Mouse (Mus musculus) limb, embryonic 12.5 days (tissue): Measurements from ENCODE around the gene Entpd2. TPM values are rescaled to one million over a fixed set of nuclear protein-coding genes. Genes with fewer than 3 reads are reported as not detected.

ENCODE experiments used
- ATAC-seq: fragments of 200-750 bp; cut with Nextera tagmentation; 2 replicates; pipeline ENCODE4 v1.8.0; 2017; ENCODE audit warnings: low read depth, moderate TSS enrichment; ENCODE audit not compliant: insufficient number of reproducible peaks, insufficient read depth, low FRiP score, low TSS enrichment
- H3K27ac ChIP-seq: fragments of 300-500 bp; sonication (generic); 2 replicates; pipeline ENCODE4 v1.5.1; 2016; ENCODE audit warnings: mild to moderate bottlenecking, moderate library complexity
- H3K27me3 ChIP-seq: fragments of 300-500 bp; sonication (generic); 2 replicates; pipeline ENCODE4 v1.6.1; 2016; ENCODE audit warnings: mild to moderate bottlenecking, moderate library complexity
- H3K36me3 ChIP-seq: fragments of 300-500 bp; sonication (generic); 2 replicates; pipeline ENCODE4 v1.6.1; 2016; ENCODE audit warnings: mild to moderate bottlenecking, moderate library complexity
- H3K4me1 ChIP-seq: fragments of 300-500 bp; sonication (generic); replicated peaks from 2 replicates; pipeline ENCODE4 v1.6.1; 2016
- H3K4me2 ChIP-seq: fragments of 300-500 bp; sonication (generic); 2 replicates; pipeline ENCODE4 v1.6.1; 2016; ENCODE audit warnings: mild to moderate bottlenecking, moderate library complexity
- H3K4me3 ChIP-seq: fragments of 300-500 bp; sonication (generic); replicated peaks from 2 replicates; pipeline ENCODE4 v1.5.1; 2016; ENCODE audit warnings: mild to moderate bottlenecking
- H3K9ac ChIP-seq: fragments of 300-500 bp; sonication (generic); replicated peaks from 2 replicates; pipeline ENCODE4 v1.6.1; 2016; ENCODE audit warnings: mild to moderate bottlenecking, moderate library complexity
- H3K9me3 ChIP-seq: fragments of 300-500 bp; sonication (generic); 2 replicates; pipeline ENCODE4 v1.6.1; 2016; ENCODE audit warnings: mild to moderate bottlenecking, moderate library complexity
- WGBS: fragments of 180-500 bp; shearing (Covaris S2); methylation state at CpG from one replicate; pipeline ENCODE4 v1.1.7; 2016; 5-methylcytosine and 5-hydroxymethylcytosine counted together
- microRNA-seq: library from miRNA; unstranded; fragments of <30 nt; microRNA quantifications from one replicate; pipeline ENCODE4, GENCODE M21; 2017
- polyA plus RNA-seq: library from polyadenylated mRNA; unstranded; fragments of >200 nt; fragmentation: Nextera tagmentation; extraction: Ambion mirVana; gene quantifications from 2 replicates; pipeline ENCODE4 v1.2.1, GENCODE M21; 2016

Gene Entpd2
- polyA plus RNA-seq, 1 experiment from 2014 or later: 0.31 TPM

DNA sequence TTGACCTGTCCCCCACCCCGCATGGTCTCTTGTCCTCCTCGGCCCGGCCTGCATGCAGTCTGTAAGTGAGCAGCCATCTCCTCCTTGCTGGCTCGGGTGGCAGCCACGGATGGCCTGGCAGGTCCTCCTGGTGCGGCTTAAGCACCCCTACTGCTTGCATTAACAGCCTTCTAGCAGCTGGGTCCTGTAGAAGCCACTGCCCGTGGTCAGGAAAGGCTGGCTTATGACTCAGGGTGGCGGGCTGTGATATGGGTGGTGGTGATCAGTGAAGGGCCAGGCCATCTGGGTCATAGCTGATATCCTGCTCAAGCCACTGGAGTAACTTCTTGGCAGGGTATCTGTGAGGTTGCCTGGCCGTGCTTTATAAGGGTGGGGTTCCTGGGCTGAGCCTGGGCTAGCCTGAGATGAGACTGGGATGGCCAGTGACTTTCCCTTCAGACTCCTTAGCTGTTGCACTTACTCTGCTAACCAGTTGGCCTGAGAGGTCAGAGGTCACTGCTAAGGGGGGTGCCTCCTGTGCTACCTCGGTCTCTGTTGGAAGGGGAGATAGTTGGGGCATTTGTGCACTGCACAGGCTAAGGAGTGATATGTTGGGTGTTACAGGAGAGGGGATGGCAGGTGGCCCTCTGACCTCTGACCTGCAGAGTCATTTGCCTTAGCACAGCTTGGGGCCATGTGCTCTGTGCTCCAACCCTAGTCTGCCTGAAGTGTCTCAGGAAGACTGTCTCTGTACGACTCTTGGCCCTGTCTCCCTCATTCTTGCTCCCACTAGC, 36.8 kb downstream of the Entpd2 start:
- ATAC-seq: no peak
- 64% methylated on average over 11 of the region's 11 CpGs for WGBS
- no peak overlapping the region for H3K27ac ChIP-seq
- H3K36me3 ChIP-seq: no peaks in the 10 kb centered on the region
- H3K27me3 ChIP-seq: peaks cover 33% of the 10 kb centered on the region
- H3K9ac ChIP-seq: no peak overlapping the region
- H3K9me3 ChIP-seq: no peaks in the 10 kb centered on the region
- H3K4me3 ChIP-seq: no peak overlapping the region
- peaks cover 6% of the 10 kb centered on the region for H3K4me1 ChIP-seq
- no peak overlapping the region for H3K4me2 ChIP-seq

DNA sequence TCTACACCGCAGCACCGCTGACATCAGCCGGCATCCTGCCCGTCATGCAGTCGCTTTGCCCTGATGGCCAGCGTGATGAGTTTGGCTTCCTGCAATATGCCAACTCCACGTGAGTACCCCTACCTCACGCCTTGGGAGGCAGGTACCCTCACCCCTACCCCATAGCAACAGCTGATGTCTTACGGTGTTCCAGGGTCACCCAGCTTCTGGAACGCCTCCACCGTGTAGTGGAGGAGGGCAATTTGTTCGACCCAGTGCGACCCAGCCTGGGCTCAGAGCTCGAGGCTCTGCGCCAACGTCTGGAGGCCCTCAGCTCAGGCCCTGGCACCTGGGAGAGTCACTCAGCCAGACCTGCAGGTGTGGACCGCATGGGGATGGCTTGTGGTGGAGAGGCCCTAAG, 37.4 kb downstream of the Entpd2 start:
- 81% methylated on average over 17 of the region's 17 CpGs for WGBS
- H3K9ac ChIP-seq: no peak overlapping the region
- H3K36me3 ChIP-seq: no peaks in the 10 kb centered on the region
- no peak overlapping the region for H3K27ac ChIP-seq
- no peak for ATAC-seq
- H3K4me1 ChIP-seq: peaks cover 6% of the 10 kb centered on the region
- no peak overlapping the region for H3K4me3 ChIP-seq
- H3K4me2 ChIP-seq: no peak overlapping the region
- peaks cover 33% of the 10 kb centered on the region for H3K27me3 ChIP-seq
- no peaks in the 10 kb centered on the region for H3K9me3 ChIP-seq

DNA sequence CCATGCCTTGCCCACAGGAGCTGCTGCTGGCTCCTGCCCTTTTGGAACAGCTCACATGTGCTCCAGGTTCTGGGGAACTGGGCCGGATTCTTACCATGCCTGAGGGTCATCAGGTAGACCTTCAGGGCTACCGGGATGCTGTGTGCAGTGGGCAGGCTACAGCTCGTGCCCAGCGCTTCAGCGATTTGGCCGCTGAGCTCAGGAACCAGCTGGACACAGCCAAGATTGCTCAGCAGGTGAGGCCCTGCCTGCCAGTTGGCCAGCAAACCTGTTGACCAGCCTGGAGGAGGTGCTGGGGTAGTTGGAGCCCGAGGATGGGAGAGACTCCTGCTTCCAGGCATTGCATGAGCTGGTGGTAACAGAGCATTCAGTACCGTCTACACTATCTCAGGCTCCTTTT, 38.6 kb downstream of the Entpd2 start:
- no peak overlapping the region for H3K4me3 ChIP-seq
- no peak overlapping the region for H3K4me2 ChIP-seq
- no peaks in the 10 kb centered on the region for H3K9me3 ChIP-seq
- H3K4me1 ChIP-seq: peaks cover 1% of the 10 kb centered on the region
- H3K9ac ChIP-seq: no peak overlapping the region
- no peak for ATAC-seq
- WGBS: 86% methylated on average over 8 of the region's 8 CpGs
- peaks cover 27% of the 10 kb centered on the region for H3K27me3 ChIP-seq
- peaks cover 1% of the 10 kb centered on the region; the same call in 1 of the 2 replicates for H3K36me3 ChIP-seq
- H3K27ac ChIP-seq: no peak overlapping the region

DNA sequence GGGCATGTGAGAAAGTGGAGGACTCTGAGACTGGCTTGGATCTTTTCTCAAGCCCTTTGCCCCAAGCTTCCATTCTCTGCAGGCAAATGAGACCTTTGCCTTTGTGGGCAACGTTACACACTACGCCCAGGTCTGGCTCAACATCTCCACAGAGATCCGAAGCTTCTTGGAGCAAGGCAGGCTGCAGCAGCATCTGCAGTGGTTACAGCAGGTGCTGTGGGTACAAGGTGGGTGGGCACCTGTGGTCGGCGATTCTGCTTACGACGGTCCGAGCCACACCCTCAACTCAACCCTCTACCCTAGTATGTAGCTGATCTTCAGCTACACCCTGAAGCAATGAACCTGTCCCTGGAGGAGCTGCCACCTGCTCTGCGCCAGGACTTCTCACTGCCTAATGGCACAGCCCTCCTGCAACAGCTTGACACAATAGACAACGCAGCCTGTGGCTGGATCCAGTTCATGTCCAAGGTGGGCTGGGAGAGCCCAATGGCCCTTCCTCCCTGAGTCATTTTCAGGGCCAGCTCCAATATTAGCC, 40.7 kb downstream of the Entpd2 start:
- Histone ChIP-seq H3K4me3 (no peak overlapping the region), H3K36me3 (peaks cover 5% of the 10 kb centered on the region; the same call in 1 of the 2 replicates), H3K9me3 (no peaks in the 10 kb centered on the region), H3K4me1 (no peaks in the 10 kb centered on the region), H3K27me3 (peaks cover 6% of the 10 kb centered on the region; the same call in 1 of the 2 replicates), H3K9ac (no peak overlapping the region), H3K27ac (no peak overlapping the region), H3K4me2 (no peak overlapping the region)
- WGBS: 94% methylated on average over 10 of the region's 10 CpGs
- no peak for ATAC-seq

DNA sequence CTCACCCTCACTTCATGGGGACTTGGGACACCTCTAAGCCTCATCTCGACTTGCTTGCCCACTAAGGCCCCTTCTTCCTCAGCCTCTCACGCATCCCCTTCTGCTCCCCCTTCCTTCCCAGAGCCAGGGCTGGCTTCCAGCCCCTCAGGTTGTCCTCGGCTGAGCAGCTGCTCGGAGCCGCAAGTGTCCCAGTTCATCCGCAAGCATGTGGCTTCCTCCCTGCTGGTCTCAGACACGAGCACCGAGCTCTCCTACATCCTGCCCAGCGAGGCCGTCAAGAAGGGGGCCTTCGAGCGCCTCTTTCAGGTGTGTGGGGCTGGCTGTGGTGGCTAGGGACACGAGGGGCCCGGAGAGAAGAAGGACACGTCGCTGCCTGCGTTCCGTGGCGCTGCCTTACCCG, 45.4 kb downstream of the Entpd2 start:
- no peak for ATAC-seq
- H3K27ac ChIP-seq: no peak overlapping the region
- H3K4me1 ChIP-seq: no peaks in the 10 kb centered on the region
- no peak overlapping the region for H3K4me2 ChIP-seq
- no peaks in the 10 kb centered on the region for H3K9me3 ChIP-seq
- H3K27me3 ChIP-seq: no peaks in the 10 kb centered on the region
- H3K4me3 ChIP-seq: no peak overlapping the region
- H3K36me3 ChIP-seq: peaks cover 11% of the 10 kb centered on the region
- no peak overlapping the region for H3K9ac ChIP-seq
- 84% methylated on average over 20 of the region's 20 CpGs for WGBS

DNA sequence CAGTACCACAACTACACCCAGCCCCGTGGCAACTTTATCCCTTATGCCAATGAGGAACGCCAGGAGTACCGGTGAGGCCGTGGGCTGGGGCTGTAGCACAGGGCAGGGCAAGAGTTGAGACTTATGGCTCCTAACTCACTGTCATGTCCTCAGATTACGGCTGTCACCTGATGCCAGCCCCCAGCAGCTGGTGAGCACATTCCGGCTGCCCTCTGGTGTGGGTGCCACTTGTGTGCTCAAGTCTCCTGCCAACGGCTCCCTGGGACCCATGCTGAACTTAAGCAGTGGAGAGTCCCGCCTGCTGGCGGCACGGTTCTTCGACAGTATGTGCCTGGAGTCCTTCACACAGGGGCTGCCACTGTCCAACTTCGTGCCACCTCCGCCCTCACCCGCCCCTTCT, 47.0 kb downstream of the Entpd2 start:
- Histone ChIP-seq H3K4me1 (no peaks in the 10 kb centered on the region), H3K36me3 (peaks cover 11% of the 10 kb centered on the region), H3K9ac (no peak overlapping the region), H3K27ac (no peak overlapping the region), H3K4me2 (no peak overlapping the region), H3K27me3 (no peaks in the 10 kb centered on the region), H3K9me3 (no peaks in the 10 kb centered on the region), H3K4me3 (no peak overlapping the region)
- 90% methylated on average over 14 of the region's 14 CpGs for whole genome bisulfite sequencing
- no peak for ATAC-seq

Small RNA genes lying within 50 kb of the gene (microRNA-seq; reads per million reads assigned to microRNA genes)
- not detected for gene Mir3087

Other genes with a start within 250 kb of the Entpd2 start
- gene Nrarp, start 215.1 kb upstream of the Entpd2 start, polyA plus RNA-seq: 20.6 and 23.1 TPM in 2 replicates
- 2.9 and 3.2 TPM in 2 replicates for gene Tor4a, start 199.0 kb upstream of the Entpd2 start, polyA plus RNA-seq
- 118 and 121 TPM in 2 replicates for gene Nelfb, start 184.4 kb upstream of the Entpd2 start, polyA plus RNA-seq
- not detected in 2 replicates for gene Stpg3, start 181.2 kb upstream of the Entpd2 start, polyA plus RNA-seq
- not detected in 2 replicates for gene Fam166a, start 177.1 kb upstream of the Entpd2 start, polyA plus RNA-seq
- gene Tubb4b, start 171.2 kb upstream of the Entpd2 start, polyA plus RNA-seq: 481 and 489 TPM in 2 replicates
- gene Slc34a3, start 161.5 kb upstream of the Entpd2 start, polyA plus RNA-seq: not detected in 2 replicates
- gene Rnf224, start 159.1 kb upstream of the Entpd2 start, polyA plus RNA-seq: not detected in 2 replicates
- gene Rnf208, start 153.6 kb upstream of the Entpd2 start, polyA plus RNA-seq: 6.5 and 7.2 TPM in 2 replicates
- gene Cysrt1, start 153.4 kb upstream of the Entpd2 start, polyA plus RNA-seq: 0.26 TPM in 1 of 2 replicates, not detected in the other
- gene AL732309.1, start 149.0 kb upstream of the Entpd2 start, polyA plus RNA-seq: 5.5 and 5.7 TPM in 2 replicates
- 20.5 and 20.7 TPM in 2 replicates for gene Tmem203, start 140.4 kb upstream of the Entpd2 start, polyA plus RNA-seq
- gene Tprn, start 133.3 kb upstream of the Entpd2 start, polyA plus RNA-seq: 8.7 TPM in 2 replicates
- gene Ssna1, start 123.4 kb upstream of the Entpd2 start, polyA plus RNA-seq: 217 and 218 TPM in 2 replicates
- 141 and 151 TPM in 2 replicates for gene Anapc2, start 123.4 kb upstream of the Entpd2 start, polyA plus RNA-seq
- not detected in 2 replicates for gene Tmem210, start 107.7 kb upstream of the Entpd2 start, polyA plus RNA-seq
- gene Lrrc26, start 106.0 kb upstream of the Entpd2 start, polyA plus RNA-seq: not detected in 2 replicates
- 0.19 and 0.93 TPM in 2 replicates for gene Grin1, start 76.7 kb upstream of the Entpd2 start, polyA plus RNA-seq
- 57.2 and 58.9 TPM in 2 replicates for gene Man1b1, start 63.5 kb upstream of the Entpd2 start, polyA plus RNA-seq
- 19.7 and 21.8 TPM in 2 replicates for gene Dpp7, start 39.5 kb upstream of the Entpd2 start, polyA plus RNA-seq
- 7.2 and 7.8 TPM in 2 replicates for gene Uap1l1, start 30.2 kb upstream of the Entpd2 start, polyA plus RNA-seq
- 63.4 and 69.0 TPM in 2 replicates for gene Sapcd2, start 23.6 kb upstream of the Entpd2 start, polyA plus RNA-seq
- gene Npdc1, start 3.5 kb downstream of the Entpd2 start, polyA plus RNA-seq: 10.9 and 12.6 TPM in 2 replicates
- gene Fut7, start 27.4 kb downstream of the Entpd2 start, polyA plus RNA-seq: not detected in 2 replicates
- 3.5 and 5.3 TPM in 2 replicates for gene Abca2, start 32.8 kb downstream of the Entpd2 start, polyA plus RNA-seq
- gene Clic3, start 61.0 kb downstream of the Entpd2 start, polyA plus RNA-seq: 0.68 and 1.0 TPM in 2 replicates
- gene Paxx, start 65.2 kb downstream of the Entpd2 start, polyA plus RNA-seq: 23.2 and 23.6 TPM in 2 replicates
- gene Ptgds, start 74.2 kb downstream of the Entpd2 start, polyA plus RNA-seq: 0.35 and 0.50 TPM in 2 replicates
- not detected in 2 replicates for gene Lcn12, start 98.0 kb downstream of the Entpd2 start, polyA plus RNA-seq
- gene Fbxw5, start 104.9 kb downstream of the Entpd2 start, polyA plus RNA-seq: 68.4 and 76.8 TPM in 2 replicates
- gene C8g, start 105.8 kb downstream of the Entpd2 start, polyA plus RNA-seq: 4.0 and 6.1 TPM in 2 replicates
- gene Traf2, start 151.1 kb downstream of the Entpd2 start, polyA plus RNA-seq: 36.9 and 39.2 TPM in 2 replicates
- 320 and 329 TPM in 2 replicates for gene Edf1, start 162.0 kb downstream of the Entpd2 start, polyA plus RNA-seq
- 2.3 and 3.0 TPM in 2 replicates for gene Mamdc4, start 179.0 kb downstream of the Entpd2 start, polyA plus RNA-seq
- 183 and 184 TPM in 2 replicates for gene Phpt1, start 179.3 kb downstream of the Entpd2 start, polyA plus RNA-seq
- 0.08 and 0.23 TPM in 2 replicates for gene Ajm1, start 185.9 kb downstream of the Entpd2 start, polyA plus RNA-seq
- gene Rabl6, start 212.6 kb downstream of the Entpd2 start, polyA plus RNA-seq: 81.3 and 83.0 TPM in 2 replicates
- gene Ccdc183, start 221.8 kb downstream of the Entpd2 start, polyA plus RNA-seq: 0.18 and 0.27 TPM in 2 replicates
- gene Tmem141, start 226.1 kb downstream of the Entpd2 start, polyA plus RNA-seq: 21.9 and 22.6 TPM in 2 replicates
- 0.40 and 0.68 TPM in 2 replicates for gene Fcna, start 232.2 kb downstream of the Entpd2 start, polyA plus RNA-seq